Mouse (Mus musculus) myocyte (in vitro differentiated cells): ENCODE data around the gene Washc4. TPM values are rescaled to one million over a fixed set of nuclear protein-coding genes. Genes with fewer than 3 reads are reported as not detected.

Experiments
- H3K27me3 ChIP-seq: one replicate; pipeline ENCODE4 v1.6.1; 2011; ENCODE audit not compliant: control insufficient read depth, insufficient read depth, insufficient read length
- H3K36me3 ChIP-seq: one replicate; pipeline ENCODE4 v1.6.1; 2011; ENCODE audit not compliant: control insufficient read depth, insufficient read depth
- H3K4me2 ChIP-seq: one replicate; pipeline ENCODE4 v1.6.1; 2011; ENCODE audit warnings: low read depth, control low read depth
- H3K4me3 ChIP-seq: one replicate; pipeline ENCODE4 v1.5.1; 2011; ENCODE audit warnings: mild to moderate bottlenecking, control low read depth, moderate library complexity
- H3K79me2 ChIP-seq: one replicate; pipeline ENCODE4 v1.6.1; 2011; ENCODE audit not compliant: control insufficient read depth, insufficient read depth
- H3ac ChIP-seq: one replicate; pipeline ENCODE4 v1.6.1; 2011; ENCODE audit not compliant: control insufficient read depth, insufficient read length
- CEBPB ChIP-seq: IDR thresholded peaks from 2 replicates; pipeline ENCODE4 v1.6.1; 2011; ENCODE audit warnings: mild to moderate bottlenecking, moderate library complexity; ENCODE audit not compliant: poor library complexity, insufficient read depth, severe bottlenecking
- E2F4 ChIP-seq: IDR thresholded peaks from one replicate; pipeline ENCODE4 v1.6.1; 2011; ENCODE audit warnings: mild to moderate bottlenecking, control low read depth, moderate library complexity; ENCODE audit not compliant: insufficient read depth
- MAX ChIP-seq: IDR thresholded peaks from one replicate; pipeline ENCODE4 v1.6.1; 2011; ENCODE audit warnings: low read depth, mild to moderate bottlenecking, control low read depth
- MYOD1 ChIP-seq, 3 experiments: IDR thresholded peaks; one replicate each; pipeline ENCODE4 v1.6.1; 2011; ENCODE audit warnings: control low read depth in 2 of 3, low read depth in 2 of 3, mild to moderate bottlenecking in 2 of 3, moderate library complexity in 1 of 3; ENCODE audit not compliant: insufficient read length in 2 of 3, control insufficient read depth in 1 of 3
- MYOG ChIP-seq, 3 experiments: IDR thresholded peaks; one replicate each; pipeline ENCODE4 v1.6.1; 2011; ENCODE audit warnings: control low read depth in 2 of 3, low read depth in 2 of 3, mild to moderate bottlenecking in 2 of 3; ENCODE audit not compliant: insufficient read length in 2 of 3, control insufficient read depth in 1 of 3, insufficient read depth in 1 of 3
- POLR2A ChIP-seq: IDR thresholded peaks from one replicate; pipeline ENCODE4 v1.6.1; 2011; ENCODE audit warnings: low read depth, mild to moderate bottlenecking, control low read depth, moderate library complexity; ENCODE audit not compliant: insufficient read length
- POLR2AphosphoS2 ChIP-seq: IDR thresholded peaks from one replicate; pipeline ENCODE4 v1.6.1; 2011; ENCODE audit warnings: low read depth, control low read depth; ENCODE audit not compliant: insufficient read length
- REST ChIP-seq: IDR thresholded peaks from one replicate; pipeline ENCODE4 v1.6.1; 2011; ENCODE audit warnings: mild to moderate bottlenecking, control low read depth, moderate library complexity; ENCODE audit not compliant: insufficient read depth, insufficient read length
- SRF ChIP-seq: IDR thresholded peaks from one replicate; pipeline ENCODE4 v1.6.1; 2011; ENCODE audit warnings: low read depth; ENCODE audit not compliant: control insufficient read depth, insufficient read length
- TCF12 ChIP-seq: IDR thresholded peaks from one replicate; pipeline ENCODE4 v1.6.1; 2011; ENCODE audit warnings: mild to moderate bottlenecking, control low read depth; ENCODE audit not compliant: poor library complexity, insufficient read depth, severe bottlenecking
- TCF3 ChIP-seq: IDR thresholded peaks from one replicate; pipeline ENCODE4 v1.6.1; 2011; ENCODE audit warnings: low read depth, control low read depth; ENCODE audit not compliant: insufficient read length
- USF1 ChIP-seq: IDR thresholded peaks from one replicate; pipeline ENCODE4 v1.6.1; 2011; ENCODE audit warnings: low read depth, mild to moderate bottlenecking, control low read depth, moderate library complexity
- polyA plus RNA-seq: library from polyadenylated mRNA; unstranded; fragments of >200 nt; fragmentation: generic; extraction: Trizol; gene quantifications from one replicate; pipeline ENCODE4 v1.2.1, GENCODE M21; 2012; ENCODE audit warnings: missing spikeins

The Washc4 gene
- polyA plus RNA-seq, 1 experiment = 7.2 TPM

DNA sequence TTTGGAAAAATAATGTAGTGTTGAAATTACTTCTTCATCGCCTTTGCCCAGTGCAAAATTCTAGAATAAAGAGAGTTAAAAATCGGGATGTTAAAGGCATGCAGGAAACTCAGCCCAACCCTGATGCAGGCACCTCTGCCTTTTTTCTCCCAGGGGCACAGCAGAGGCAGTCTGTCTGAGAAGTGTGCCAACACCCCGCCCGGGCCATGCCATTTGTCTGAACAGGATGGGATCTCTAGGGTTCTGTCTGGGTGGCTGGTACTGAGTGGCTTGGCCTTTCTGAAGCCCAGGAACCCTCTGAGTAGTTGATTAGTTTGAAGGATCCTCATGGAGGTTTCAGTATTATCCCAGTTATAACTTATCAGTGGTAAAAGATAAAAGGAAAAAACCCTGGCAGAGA, 84.7 kb downstream of the Washc4 start:
- Histone ChIP-seq H3K36me3 (peaks cover 3% of the 10 kb centered on the region), H3K4me2 (no peak overlapping the region), H3K4me3 (no peak overlapping the region), H3K79me2 (no peaks in the 10 kb centered on the region), H3K27me3 (no peaks in the 10 kb centered on the region), H3ac (no peak overlapping the region)
- TF ChIP-seq MYOD1 (IDR thresholded peaks at IDR 0.05; ENCODE audit: control insufficient read depth in 1 of 3, insufficient read length in 2 of 3, low read depth in 2 of 3) (no peak), POLR2A (no peak), TCF12 (no peak), TCF3 (no peak)

DNA sequence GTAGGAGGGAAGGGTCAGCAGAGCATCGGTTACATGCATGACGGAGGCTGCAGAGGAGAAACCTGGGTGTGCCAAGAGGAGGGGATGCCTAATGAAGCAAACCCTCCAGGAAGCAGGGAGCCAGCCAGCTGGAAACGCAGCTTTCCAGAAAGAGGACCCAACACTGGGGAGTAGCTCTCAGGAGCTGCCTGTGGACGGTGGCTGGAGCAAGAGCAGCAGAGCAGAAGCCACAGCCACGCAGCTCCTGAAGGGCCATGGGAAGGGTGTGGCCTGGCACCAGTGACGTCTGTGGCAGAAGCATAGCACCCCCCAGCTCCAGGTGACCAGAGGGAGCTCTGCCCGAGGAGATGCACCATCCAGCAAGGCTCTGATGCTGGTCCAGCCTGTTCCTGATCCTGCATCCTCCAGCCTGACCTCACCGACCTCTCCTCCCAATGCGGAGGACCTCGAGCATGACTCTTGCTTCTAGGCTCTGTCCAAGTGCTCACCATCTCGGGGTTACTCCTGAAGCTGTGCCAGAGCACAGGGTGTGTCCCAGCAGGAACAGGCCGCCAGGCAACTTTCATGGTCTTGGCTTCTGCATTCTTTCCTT, 85.7 kb downstream of the Washc4 start:
- TF ChIP-seq TCF3 = no peak
- peak in 1 of 3 experiments; percentile 11 for TF ChIP-seq MYOG (IDR thresholded peaks at IDR 0.05; ENCODE audit: control insufficient read depth in 1 of 3, insufficient read depth in 1 of 3, insufficient read length in 2 of 3, low read depth in 2 of 3)
- H3K79me2 ChIP-seq = no peaks in the 10 kb centered on the region
- no peak overlapping the region for H3K4me3 ChIP-seq
- no peak overlapping the region for H3ac ChIP-seq
- no peaks in the 10 kb centered on the region for H3K27me3 ChIP-seq
- H3K36me3 ChIP-seq = peaks cover 3% of the 10 kb centered on the region
- H3K4me2 ChIP-seq = no peak overlapping the region

DNA sequence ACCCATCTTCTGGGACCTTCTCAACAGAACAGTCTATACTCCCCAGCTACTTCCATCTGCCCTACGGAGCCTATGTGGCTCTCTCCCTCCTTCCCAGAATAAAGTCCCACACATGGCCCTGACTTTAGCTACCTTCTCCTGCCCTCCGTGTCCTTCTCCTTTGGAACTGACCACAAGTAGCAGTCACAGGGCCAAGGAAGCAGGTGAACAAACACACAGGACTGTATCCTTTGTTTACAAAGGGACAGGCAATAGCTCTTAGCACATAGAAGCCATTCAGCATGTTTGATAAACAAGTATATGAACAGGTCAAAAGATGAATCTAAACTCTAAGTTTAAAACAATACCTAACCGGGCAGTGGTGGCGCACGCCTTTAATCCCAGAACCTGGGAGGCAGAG, 86.3 kb downstream of the Washc4 start:
- Histone ChIP-seq H3K36me3 (peaks cover 3% of the 10 kb centered on the region), H3ac (no peak overlapping the region), H3K4me2 (no peak overlapping the region), H3K27me3 (no peaks in the 10 kb centered on the region), H3K79me2 (no peaks in the 10 kb centered on the region), H3K4me3 (no peak overlapping the region)
- TF ChIP-seq CEBPB = no peak
- TF ChIP-seq REST = no peak
- no peak for TF ChIP-seq POLR2A
- no peak for TF ChIP-seq MYOD1 (IDR thresholded peaks at IDR 0.05; ENCODE audit: control insufficient read depth in 1 of 3, insufficient read length in 2 of 3, low read depth in 2 of 3)
- TF ChIP-seq E2F4 = no peak
- no peak for TF ChIP-seq POLR2AphosphoS2

DNA sequence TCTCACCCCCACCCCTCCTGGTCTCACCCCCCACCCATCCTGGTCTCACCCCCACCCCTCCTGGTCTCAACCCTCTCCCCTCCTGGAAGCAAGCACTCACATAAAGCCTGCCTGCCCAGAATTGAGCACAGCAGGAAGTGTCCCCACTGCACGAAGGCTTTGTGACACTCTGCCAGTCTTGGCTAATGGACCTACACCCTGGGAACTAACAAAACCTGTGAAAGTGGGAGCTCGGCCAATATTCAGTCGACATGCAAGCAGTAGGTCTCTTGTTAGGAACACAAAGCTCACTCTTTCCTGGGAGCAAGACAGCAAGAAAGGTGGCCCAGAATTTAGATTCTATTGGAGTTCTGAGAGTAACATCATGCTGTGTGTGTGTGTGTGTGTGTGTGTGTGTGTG, 87.3 kb downstream of the Washc4 start:
- no peak for TF ChIP-seq POLR2A
- no peak for TF ChIP-seq E2F4
- TF ChIP-seq POLR2AphosphoS2 = no peak
- no peak for TF ChIP-seq MYOG (IDR thresholded peaks at IDR 0.05; ENCODE audit: control insufficient read depth in 1 of 3, insufficient read depth in 1 of 3, insufficient read length in 2 of 3, low read depth in 2 of 3)
- TF ChIP-seq REST = no peak
- no peak for TF ChIP-seq MYOD1 (IDR thresholded peaks at IDR 0.05; ENCODE audit: control insufficient read depth in 1 of 3, insufficient read length in 2 of 3, low read depth in 2 of 3)
- no peak for TF ChIP-seq TCF3
- no peak for TF ChIP-seq USF1
- no peak for TF ChIP-seq SRF

DNA sequence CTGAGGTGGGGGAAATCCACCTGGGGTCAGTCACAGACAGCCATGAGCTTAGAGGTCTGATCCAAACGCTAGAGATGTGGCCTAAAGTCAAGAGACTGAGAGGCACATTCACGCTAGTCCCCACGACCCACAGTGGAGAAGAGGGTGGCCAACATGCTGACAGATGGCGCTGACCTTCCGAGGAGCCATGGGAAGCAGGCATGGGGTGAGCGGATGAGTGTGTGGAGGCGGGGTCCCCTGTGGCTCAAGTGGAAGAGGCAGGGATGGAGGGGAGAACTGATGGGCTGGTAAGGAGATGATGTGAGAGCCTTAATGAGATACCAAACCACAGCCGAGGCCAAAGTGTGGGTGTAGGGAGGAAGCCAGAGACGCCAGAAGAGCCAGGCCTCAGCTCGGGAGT, 88.2 kb downstream of the Washc4 start:
- no peak overlapping the region for H3ac ChIP-seq
- H3K4me3 ChIP-seq = no peak overlapping the region
- H3K36me3 ChIP-seq = peaks cover 3% of the 10 kb centered on the region
- no peak for TF ChIP-seq USF1
- no peak for TF ChIP-seq REST
- TF ChIP-seq POLR2A = no peak
- TF ChIP-seq SRF = no peak
- no peak for TF ChIP-seq MYOG (IDR thresholded peaks at IDR 0.05; ENCODE audit: control insufficient read depth in 1 of 3, insufficient read depth in 1 of 3, insufficient read length in 2 of 3, low read depth in 2 of 3)
- TF ChIP-seq POLR2AphosphoS2 = no peak
- no peak for TF ChIP-seq MYOD1 (IDR thresholded peaks at IDR 0.05; ENCODE audit: control insufficient read depth in 1 of 3, insufficient read length in 2 of 3, low read depth in 2 of 3)
- no peak for TF ChIP-seq TCF12
- TF ChIP-seq CEBPB = no peak
- no peak for TF ChIP-seq E2F4
- TF ChIP-seq MAX = no peak
- TF ChIP-seq TCF3 = no peak
- H3K4me2 ChIP-seq = no peak overlapping the region
- H3K27me3 ChIP-seq = no peaks in the 10 kb centered on the region
- H3K79me2 ChIP-seq = no peaks in the 10 kb centered on the region

More for the DNA sequence above, 87.3 kb downstream of the Washc4 start:
- Histone ChIP-seq H3K4me2 (no peak overlapping the region), H3ac (no peak overlapping the region), H3K4me3 (no peak overlapping the region), H3K79me2 (no peaks in the 10 kb centered on the region), H3K36me3 (peaks cover 3% of the 10 kb centered on the region), H3K27me3 (no peaks in the 10 kb centered on the region)
